Mouse (Mus musculus): Measurements from ENCODE around the gene 2310061I04Rik.
A peak's percentile ranks its signal among the peaks of the same experiment; 100 is the strongest.

Gene 2310061I04Rik

DNA sequence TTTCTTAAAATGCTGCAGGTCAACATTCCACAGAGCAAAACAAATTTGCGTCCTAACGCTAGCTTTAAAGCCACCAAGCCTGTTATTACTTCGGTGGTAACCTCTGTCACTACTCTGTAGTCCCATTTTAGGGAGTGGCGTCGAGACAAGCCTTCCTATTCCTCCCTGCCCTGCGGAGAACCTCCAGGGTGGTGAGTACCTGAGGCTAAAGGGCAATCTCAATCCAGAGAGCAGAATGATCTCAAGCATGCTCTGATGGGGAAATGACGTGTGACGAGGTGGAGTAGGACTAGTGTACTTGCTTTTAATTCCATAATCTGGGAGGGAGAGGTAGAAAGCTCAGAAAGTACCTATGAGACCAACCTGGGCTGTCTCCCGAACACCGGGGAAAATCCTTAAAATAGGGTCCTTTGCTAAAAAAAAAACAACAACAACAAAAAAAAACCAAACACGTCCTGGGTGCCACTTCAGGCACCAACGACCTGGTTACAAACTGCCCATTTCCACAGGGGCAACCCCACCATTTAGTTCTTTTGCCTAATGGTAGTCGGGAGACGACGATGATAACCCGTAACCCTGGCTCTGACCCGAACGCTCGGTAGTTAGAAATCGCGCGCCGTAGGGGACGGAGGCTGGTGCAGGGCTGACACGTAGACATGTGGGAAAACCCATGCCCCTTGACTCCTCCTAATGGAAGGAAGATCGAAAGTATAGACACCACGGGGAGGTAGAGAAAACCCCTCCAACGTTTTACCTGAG, 18.5 kb upstream of the 2310061I04Rik start:
- no peak for DNase-seq

DNA sequence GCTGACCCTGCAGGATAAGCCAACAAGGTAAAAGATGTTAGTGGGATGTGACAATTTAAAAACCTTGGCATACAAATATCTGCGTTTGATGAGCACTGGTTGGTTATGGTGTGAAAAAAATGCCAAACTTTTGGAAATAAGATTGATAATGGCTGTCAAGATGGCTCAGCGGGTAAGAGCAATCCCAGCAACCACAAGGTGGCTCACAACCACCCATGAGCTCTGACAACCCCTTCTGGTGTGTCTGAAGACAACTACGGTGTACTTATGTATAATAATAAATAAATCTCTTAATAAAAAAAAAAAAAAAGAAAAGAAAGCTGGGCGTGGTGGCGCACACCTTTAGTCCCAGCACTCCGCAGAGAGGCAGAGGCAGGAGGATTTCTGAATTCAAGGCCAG, 17.7 kb upstream of the 2310061I04Rik start:
- DNase-seq: no peak

DNA sequence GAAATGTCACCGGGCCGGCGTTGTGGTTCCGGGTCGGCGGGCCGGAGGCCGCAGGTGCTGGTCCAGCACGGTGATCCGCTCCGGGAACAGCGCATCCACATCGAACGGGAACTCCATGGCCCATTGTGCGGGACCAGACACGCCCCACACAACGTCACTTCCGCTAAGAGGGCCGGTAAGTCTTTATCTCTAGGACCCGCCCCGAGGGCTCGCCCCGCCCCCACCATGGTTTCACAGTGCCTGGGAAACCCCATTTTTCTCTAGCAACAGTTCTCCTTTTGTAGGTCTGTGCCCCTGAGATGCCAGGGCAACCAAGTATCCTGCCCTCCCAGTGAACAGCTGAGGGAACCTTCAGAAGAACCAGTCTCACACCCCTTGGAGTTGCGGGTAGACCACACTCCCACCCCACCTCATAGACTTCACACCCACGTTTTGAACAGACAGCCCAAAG, 12.7 kb upstream of the 2310061I04Rik start, which contains the start of gene Atat1:
Gene Atat1, minus strand, starts transcription at position 157 of the 451 bp plus-strand sequence.
- DNase-seq: peak; percentile 99

DNA sequence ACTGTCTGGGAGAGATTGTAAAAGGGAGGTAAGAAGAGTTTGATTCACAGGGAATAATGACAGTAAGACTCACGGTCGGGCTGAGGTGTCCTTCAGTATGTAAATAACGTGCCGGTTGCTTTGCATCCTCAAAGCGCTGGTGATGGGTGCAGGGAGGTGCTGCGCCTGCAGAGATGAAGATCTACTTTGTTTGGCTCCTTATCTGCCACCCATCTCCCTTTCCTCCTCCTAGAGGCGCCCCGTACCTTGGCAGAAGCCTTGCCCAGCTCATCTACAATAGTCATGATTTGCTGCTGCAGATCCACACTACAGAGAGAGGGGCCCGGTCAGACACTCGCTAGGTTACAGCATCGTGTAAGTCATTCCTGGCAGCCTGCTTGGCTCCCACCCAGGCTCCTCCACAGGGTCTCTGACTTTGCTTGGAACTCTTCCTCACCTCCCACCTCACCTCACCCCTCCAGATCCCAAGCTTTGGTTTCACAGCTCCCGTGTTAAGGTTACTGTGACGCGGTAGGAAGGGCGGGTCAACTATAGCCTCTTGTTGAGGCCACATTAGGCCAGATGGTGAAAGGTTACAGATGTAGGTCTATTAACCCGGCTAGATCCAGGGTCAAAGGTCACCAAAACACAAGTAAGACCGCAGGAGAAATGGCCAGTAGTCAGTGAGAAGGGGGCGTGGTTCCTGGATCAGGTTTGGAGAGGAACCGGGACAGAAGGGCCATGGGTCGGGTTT, 12.1 kb upstream of the 2310061I04Rik start:
- no peak for DNase-seq

DNA sequence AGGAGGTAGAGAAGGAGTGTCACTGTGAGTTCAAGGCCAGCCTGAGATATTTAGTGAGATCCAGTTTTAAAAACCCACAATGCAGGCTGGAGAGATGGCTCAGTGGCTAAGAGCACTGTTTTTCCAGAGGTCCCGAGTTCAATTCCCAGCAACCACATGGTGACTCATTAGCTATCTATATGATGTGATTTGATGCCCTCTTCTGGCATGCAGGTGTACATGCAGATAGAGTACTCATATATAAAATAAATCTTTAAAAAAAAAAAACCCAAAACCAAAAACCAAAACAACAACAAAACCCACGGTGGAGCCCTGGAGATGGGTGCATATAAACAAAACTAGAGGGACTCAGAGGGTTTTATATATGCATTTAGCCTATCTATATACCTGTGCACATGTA, 10.4 kb upstream of the 2310061I04Rik start:
- no peak for DNase-seq

DNA sequence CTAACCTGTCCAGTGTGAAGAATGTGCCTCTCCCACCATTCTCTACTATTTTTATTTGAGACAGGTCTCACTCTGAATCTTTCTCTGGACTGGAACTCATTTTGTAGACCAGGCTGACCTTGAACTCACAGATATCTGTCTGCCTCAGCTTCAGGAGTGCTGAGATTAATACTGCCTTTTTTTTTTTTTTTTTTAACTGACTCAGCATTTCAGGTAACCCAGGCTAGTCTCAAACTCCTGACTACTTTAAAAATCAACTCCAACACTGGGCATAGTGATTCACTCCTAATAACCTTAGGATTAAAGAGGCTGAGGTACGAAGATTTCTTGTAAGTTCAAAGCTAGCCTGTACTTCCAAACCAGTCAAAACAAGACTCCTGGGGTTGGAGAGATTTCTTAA, 8.4 kb upstream of the 2310061I04Rik start:
- no peak for DNase-seq

DNA sequence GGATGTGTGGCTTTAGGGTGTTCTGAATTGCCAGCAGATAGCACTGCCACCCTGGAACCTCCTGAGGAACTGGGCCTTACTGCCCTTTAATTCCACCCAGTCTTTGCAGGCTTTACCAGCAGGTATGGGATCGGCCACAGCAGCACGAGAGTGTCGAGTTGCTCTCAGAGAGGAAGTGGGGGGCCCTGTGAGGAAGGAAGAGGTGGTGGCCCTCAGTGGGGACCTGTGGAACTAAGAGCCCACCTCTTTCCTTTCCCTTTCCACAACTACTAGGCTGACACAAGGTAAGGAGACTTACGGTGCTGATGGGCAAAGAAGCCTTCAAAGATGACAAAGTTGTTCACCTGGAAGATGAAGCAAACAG, 6.7 kb upstream of the 2310061I04Rik start:
- no peak for DNase-seq

DNA sequence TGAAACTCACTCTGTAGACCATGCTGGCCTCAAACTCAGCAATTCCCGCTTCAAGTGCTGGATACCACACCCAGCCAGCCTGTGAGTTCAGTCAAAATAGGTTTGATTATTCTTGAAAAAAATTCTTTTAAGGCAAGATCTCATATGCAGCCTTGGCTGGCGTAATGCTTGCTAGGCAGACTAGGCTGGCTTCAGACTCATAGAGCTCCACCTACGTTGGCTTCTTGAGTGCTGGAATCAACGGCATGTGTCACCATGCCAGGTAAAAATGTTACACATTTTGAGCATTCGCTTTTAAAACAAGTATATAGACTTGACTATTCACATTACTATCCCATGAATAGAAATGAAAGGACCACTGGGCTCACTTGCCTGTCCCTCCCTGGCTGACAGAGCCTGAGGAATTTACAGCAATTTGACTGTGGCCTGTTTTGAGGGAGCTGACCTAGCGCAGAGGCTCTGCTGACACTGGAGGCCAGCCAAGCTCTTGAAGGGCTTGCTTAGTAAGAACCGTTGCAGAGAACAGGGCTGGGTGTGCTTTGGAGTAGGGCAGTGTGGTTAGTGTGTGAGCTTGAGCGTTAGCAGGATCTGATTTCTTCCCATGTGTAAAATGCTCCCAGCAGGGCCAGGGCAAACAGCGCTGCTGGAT, 6.2 kb upstream of the 2310061I04Rik start:
- peak; percentile 80 for DNase-seq

DNA sequence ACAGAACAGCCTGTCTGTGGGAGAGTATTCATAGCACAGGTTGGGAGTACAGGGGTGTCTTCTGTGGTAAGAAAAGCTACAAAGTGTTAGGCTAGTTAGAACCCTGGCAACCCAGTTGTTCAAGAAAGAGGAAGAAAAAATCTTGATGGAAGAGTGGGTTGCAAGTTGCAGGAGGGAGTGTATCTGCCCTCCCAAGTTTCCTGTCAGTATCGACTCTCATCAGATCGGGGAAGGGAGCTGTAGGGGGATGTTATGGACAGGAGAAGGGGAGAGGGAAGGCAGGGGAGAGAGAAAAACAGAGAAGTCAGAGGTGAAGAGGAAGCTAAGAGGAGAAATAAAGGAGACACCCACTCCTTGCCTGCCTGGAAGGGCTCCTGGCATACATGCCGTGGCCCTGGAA, 3.4 kb upstream of the 2310061I04Rik start:
- DNase-seq: no peak

DNA sequence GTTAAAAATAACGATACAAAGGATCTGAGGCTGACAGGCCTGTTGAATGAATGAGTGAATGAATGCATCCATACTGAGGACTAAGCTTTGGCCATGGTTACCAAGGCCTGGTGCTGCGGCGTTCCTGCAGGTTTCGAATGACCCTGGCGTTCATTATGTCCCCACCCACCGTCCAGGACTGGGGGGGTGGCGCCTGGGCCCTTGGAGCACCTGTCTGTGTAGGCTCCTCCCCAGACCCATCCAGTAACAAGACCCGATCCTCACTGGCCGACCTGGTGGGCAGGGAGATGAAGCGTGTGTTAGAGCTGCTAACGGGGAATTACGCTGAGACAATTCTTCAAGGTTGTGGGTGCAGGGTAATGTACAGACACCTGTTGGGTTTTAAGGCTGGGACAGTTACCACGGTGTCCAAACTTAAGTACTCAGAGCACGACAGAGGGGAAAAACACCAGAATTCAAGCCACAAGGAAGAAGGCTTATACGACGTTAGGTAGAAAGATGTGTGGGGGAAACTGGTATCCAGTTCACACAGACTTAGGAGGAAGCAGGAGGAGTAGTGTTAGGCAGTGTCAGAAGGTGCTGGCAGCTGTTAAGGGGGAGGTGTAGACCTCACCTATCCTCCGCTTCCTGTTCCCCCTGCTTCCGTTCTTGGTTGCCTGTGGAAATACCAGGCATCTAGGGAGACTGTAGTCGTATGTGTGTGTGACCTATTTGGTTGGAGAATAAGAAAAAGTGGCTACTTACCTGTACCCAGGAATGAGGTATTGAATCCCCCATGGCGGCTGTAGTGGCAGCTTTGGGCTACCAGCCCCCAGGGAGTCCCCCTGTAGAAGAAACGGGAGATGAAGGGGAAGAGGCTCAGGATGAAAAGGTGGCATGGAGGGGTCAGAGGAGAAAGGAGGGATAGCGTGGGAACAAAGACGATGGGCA, 678 bp upstream of the 2310061I04Rik start:
- no peak for DNase-seq

DNA sequence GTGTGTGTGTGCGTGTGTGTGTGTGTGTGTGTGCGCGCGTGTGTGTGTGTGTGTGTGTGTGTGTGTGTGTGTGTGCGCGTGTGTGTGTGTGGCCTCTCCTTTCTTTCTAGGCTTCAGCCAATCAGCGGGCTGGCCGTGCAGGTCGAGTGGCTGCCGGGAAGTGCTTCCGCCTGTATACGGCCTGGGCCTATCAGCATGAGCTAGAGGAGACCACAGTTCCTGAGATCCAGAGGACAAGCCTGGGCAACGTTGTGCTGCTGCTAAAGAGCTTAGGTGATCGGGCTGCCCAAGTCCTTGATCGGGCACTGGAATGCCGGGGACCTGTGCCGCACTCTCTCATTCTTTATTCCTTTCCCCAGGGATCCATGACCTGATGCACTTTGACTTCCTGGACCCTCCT, 9.5 kb downstream of the 2310061I04Rik start:
- DNase-seq: no peak

DNA sequence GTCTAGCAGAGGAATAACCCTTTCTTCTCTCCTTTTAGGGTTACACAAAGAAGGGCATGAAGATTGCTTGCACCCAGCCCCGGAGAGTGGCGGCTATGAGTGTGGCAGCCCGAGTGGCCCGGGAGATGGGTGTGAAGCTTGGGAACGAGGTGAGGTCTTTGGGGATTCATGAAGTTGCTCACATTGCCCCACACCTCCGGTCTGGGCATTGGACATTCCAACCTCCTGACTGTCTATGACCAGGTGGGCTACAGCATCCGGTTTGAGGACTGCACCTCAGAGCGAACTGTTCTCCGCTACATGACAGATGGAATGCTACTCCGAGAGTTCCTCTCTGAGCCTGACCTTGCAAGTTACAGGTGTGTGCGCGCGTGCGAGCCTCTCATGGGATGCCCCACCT, 13.5 kb downstream of the 2310061I04Rik start:
- DNase-seq: no peak

DNA sequence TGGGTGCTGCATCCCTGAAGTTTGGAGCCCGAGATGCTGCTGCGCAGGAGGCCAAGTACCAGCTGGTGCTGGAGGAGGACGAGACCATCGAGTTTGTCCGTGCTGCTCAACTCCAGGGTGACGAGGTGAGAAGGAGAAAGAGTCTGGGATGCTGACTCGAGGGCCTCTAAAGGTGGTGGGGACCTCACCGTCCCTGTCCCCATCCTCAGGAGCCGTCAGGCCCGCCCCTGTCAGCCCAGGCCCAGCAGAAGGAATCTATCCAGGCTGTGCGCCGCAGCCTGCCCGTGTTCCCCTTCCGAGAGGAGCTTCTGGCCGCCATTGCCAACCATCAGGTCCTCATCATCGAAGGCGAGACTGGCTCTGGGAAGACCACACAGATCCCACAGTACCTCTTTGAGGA, 14.3 kb downstream of the 2310061I04Rik start:
- no peak for DNase-seq

DNA sequence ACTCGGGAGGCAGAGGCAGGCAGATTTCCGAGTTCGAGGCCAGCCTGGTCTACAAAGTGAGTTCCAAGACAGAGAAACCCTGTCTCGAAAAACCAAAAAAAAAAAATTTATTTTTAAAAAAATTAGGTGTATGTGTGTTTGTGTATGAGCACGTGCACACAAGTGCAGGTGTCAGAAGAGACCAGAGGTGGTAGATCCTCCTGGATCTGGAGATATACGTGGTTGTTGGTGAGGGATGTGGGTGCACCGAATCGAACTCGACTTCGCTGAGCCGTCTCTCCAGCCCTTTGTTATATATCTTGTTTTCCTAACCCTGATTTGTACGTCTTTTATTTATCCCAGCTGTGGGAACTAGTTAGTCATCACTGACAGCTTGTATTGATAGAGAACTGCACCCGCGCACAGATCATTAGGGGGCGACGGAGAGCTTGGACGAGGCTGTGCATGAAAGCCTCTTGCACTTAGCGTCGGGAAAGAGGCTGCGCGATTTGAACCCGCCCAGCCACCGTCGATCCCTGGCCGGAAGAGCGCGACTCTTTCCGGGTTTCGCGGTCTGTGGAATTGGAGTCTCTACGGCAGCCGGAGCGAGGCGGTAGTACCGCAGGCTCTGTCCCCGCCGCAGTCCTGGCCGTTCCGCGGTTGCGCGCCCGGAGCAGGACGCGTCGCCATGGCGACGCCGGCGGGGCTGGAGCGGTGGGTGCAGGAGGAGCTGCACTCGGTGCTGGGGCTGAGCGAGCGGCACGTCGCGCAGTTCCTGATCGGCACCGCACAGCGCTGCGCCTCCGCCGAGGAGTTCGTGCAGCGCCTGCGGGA, 17.8 kb downstream of the 2310061I04Rik start, which contains the start of gene Dhx16:
Gene Dhx16, plus strand, starts transcription at position 575 of the 813 bp plus-strand sequence.
- peak; percentile 98 for DNase-seq

DNA sequence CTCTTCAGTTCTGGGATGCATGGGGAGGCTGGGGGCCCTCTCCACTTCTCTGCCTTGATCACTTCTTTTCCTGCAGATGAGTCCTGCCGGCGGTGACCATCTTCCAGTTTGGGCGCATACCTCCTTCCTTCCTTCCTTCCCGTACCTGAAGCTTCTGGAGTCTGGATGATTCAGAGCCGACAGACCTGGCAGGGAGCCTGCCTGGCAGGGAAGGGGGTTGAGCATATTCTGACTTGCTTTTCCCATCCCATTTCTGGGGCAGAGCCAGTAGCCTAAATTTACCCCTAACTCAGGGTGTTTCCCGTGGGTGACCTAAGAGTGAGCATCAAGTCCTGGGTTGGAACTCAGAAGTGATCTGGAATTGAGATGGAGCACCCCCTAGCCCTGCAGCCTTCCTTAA, 22.5 kb downstream of the 2310061I04Rik start:
- DNase-seq: peak; percentile 15

DNA sequence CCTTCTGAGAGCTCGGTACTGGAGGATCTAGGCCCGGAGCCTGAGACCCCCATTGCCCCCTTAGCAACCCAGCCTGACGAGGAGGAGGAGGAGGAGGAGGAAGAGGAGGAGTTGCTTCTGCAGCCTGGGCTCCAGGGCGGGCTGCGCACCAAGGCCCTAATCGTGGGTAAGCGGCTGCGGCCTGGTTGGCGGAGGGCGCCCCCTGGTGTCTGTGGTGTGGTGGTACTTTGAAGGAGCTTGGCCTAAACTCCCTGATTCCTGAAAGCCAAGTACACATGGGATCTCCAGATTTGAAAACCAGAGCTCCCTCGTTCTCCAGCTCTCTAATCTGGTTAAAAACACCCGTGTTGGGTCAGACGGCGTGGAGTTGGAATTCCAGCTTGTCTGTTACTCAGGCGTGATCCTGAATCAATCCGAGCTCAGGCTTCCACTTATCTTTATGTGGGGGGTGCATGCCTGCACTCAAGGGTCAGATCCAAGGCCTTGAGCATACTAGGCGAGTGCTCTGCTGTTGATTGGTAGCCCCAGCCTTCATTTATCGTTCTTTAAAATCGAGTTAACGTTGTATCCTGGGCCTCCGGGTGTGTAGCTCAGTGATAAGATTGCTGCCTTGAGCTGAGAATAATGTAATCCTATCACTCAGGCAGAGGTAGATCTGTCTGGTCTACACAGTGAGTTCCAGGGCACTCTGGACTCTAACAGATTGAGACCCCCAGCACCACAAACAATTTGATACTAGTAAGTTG, 23.3 kb downstream of the 2310061I04Rik start:
- DNase-seq: peak; percentile 93

DNA sequence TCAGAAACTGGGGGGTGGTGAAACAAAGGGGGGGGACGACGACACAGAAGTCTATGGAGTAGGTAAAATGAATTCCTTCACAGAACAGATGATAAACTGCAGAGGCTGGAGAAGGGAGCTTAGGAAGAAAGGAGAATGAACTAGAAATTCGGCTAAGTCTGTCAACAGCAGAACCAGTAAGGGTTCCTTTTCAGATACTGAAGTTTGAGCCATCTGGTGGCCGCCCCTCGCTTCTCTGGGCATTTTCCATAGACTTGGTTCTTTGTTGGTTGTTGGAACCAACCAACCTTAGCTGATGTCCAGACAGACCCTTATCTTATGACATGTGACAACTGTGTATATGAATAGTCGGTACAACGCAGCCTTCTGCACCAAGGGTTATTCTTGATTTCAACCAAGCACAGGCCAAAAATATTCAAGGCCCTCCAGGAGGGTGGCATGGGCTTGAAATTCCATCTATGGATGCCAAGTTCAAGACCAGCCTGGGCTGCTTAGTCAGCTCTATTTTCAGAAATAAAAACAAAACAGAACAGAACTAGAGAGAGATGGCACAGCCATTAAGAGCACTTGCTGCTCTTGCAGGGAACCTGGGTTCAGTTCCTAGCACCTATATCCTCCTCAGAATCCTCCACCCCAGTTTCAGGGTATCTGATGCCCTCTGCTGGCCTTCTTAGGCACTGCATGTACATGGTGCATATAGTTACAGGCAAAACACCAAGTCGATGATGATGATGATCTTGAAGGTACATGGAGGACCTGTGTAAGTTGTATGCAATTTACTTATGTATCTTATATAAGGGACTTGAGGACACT, 26.1 kb downstream of the 2310061I04Rik start:
- DNase-seq: peak; percentile 54

DNA sequence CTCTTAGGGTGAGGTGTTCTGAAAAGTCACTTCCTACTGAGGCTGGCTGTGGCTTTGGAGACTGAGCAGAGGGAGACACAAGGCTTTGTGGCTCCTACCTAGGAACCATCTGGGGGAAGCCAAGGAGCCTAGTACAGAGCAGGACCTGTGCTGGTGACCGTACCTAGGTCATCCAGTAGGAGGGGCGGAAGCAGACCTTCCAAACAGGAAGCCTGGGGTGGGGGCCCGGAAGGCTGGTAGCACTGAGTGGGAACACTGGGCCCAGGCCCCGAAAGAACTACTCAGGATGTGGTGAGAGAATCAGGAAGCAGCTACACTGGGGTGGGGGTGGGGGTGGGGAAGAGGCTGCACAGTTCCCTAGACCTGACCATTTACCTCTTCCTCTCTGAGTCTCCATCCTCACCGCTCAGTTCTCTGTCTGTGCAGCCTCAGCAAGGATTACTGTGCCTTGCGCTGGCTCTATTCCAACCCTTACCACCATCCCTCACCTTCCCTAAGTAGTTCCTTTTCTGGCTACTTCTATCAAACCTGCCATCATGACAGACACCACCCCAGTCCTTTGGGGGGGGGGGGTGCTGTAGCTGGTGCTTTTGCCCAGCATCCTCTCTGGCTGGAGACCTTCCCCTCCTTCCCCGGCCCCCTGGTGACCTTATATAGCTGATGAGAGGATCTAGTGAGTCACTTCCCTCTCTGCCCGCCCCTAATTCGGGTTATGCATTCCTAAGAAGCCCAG, 26.9 kb downstream of the 2310061I04Rik start:
- DNase-seq: peak; percentile 84

Data from lung, postnatal 10 days (tissue).